Mouse (Mus musculus): Measurements from ENCODE around the gene Mgat3.

GRCm38 (mm10) chr15:80169484-80169883 lies 4.0 kb upstream of the Mgat3 start:
- TF ChIP-seq CTCF (IDR thresholded peaks at IDR 0.05; ENCODE audit: control insufficient read depth, insufficient read depth, insufficient read length) (no peak), MAX (IDR thresholded peaks at IDR 0.05) (peak; percentile 88), MYOG (IDR thresholded peaks at IDR 0.05; ENCODE audit: control insufficient read depth, extremely low read depth, insufficient read length) (no peak), USF1 (IDR thresholded peaks at IDR 0.05; ENCODE audit: low read depth) (peak; percentile 5), CEBPB (IDR thresholded peaks at IDR 0.05; ENCODE audit: low read depth) (no peak), MYOD1 (IDR thresholded peaks at IDR 0.05; ENCODE audit: control insufficient read depth, insufficient read length, low read depth) (no peak)
